Mouse (Mus musculus) lung, postnatal 0 days (tissue): ENCODE data around the gene Pcdh7. TPM values are rescaled to one million over a fixed set of nuclear protein-coding genes. Genes with fewer than 3 reads are reported as not detected.

Source experiments
- ATAC-seq: fragments of 200-750 bp; cut with Nextera tagmentation; 2 replicates; pipeline ENCODE4 v1.8.0; 2017; ENCODE audit warnings: moderate library complexity
- DNase-seq: peaks from one replicate; pipeline ENCODE4 v3.0.0-alpha.2; 2016; ENCODE audit warnings: low spot score
- H3K27ac ChIP-seq: fragments of 300-500 bp; sonication (generic); 2 replicates; pipeline ENCODE4 v1.5.1; 2014; ENCODE audit warnings: antibody characterized with exemption, mild to moderate bottlenecking, low read length, mixed read lengths
- H3K27me3 ChIP-seq: fragments of 300-500 bp; sonication (generic); replicated peaks from 2 replicates; pipeline ENCODE4 v1.6.1; 2014; ENCODE audit warnings: low read length, mixed read lengths; ENCODE audit not compliant: insufficient read depth
- H3K36me3 ChIP-seq: fragments of 300-500 bp; sonication (generic); 2 replicates; pipeline ENCODE4 v1.6.1; 2014; ENCODE audit warnings: low read length, mixed read lengths; ENCODE audit not compliant: insufficient read depth
- H3K4me1 ChIP-seq: fragments of 300-500 bp; sonication (generic); 2 replicates; pipeline ENCODE4 v1.6.1; 2014; ENCODE audit warnings: antibody characterized with exemption, low read depth, low read length, mixed read lengths; ENCODE audit not compliant: insufficient read depth
- H3K4me2 ChIP-seq: fragments of 300-500 bp; sonication (generic); replicated peaks from 2 replicates; pipeline ENCODE4 v1.6.1; 2014; ENCODE audit warnings: low read depth, mild to moderate bottlenecking, low read length, moderate library complexity, mixed read lengths
- H3K4me3 ChIP-seq: fragments of 300-500 bp; sonication (generic); 2 replicates; pipeline ENCODE4 v1.5.1; 2014; ENCODE audit warnings: low read depth, low read length
- H3K9ac ChIP-seq: fragments of 300-500 bp; sonication (generic); replicated peaks from 2 replicates; pipeline ENCODE4 v1.6.1; 2014; ENCODE audit warnings: low read depth, mild to moderate bottlenecking
- H3K9me3 ChIP-seq: fragments of 300-500 bp; sonication (generic); 2 replicates; pipeline ENCODE4 v1.6.1; 2016; ENCODE audit warnings: low read length, mixed read lengths
- CTCF ChIP-seq: IDR thresholded peaks from 2 replicates; pipeline ENCODE4 v1.5.1; 2016; ENCODE audit warnings: antibody characterized with exemption, mild to moderate bottlenecking
- EP300 ChIP-seq: IDR thresholded peaks from 2 replicates; pipeline ENCODE4 v1.6.1; 2016; ENCODE audit warnings: antibody characterized with exemption, mild to moderate bottlenecking, control low read depth
- WGBS: fragments of 180-500 bp; shearing (Covaris S2); extraction: QIAGEN DNeasy Blood & Tissue Kit; methylation state at CpG from one replicate; pipeline ENCODE4 v1.1.7; 2014; 5-methylcytosine and 5-hydroxymethylcytosine counted together
- polyA plus RNA-seq: library from polyadenylated mRNA; unstranded; fragments of >200 nt; fragmentation: Nextera tagmentation; extraction: Ambion mirVana; gene quantifications from 2 replicates; pipeline ENCODE4 v1.2.1, GENCODE M21; 2015

The Pcdh7 gene
- polyA plus RNA-seq, 1 experiment from 2014 or later, result 1.2 TPM

DNA sequence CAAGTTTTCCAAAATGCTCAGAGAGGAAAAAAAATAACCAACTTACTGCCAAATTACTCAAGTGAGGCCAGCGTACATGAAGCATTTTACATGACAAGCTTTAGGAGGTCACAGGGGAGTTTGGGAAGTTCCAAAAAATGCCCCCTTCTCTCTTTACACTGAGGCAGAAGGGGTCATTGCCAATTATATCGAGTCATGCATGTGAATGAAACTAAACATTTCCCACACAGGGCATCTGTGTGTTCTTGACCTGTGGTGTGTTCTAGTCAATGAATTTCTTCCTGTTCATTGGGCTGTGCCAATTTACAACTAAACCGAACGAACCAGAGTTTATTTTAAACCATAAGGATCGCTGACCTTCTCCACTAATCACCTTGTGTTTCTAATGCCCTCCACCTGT, 86.1 kb downstream of the Pcdh7 start:
- WGBS, result 81% methylated on average over 5 of the region's 5 CpGs
- Histone ChIP-seq H3K27ac (no peak overlapping the region), H3K36me3 (no peaks in the 10 kb centered on the region), H3K9me3 (no peaks in the 10 kb centered on the region), H3K9ac (no peak overlapping the region), H3K4me1 (no peaks in the 10 kb centered on the region), H3K27me3 (no peaks in the 10 kb centered on the region), H3K4me2 (no peak overlapping the region), H3K4me3 (no peak overlapping the region)
- TF ChIP-seq EP300 (no peak), CTCF (no peak)
- ATAC-seq (no peak), DNase-seq (no peak)

GRCm38 (mm10) chr5:57807350-57807749, 89.6 kb downstream of the Pcdh7 start:
- Histone ChIP-seq H3K9ac (no peak overlapping the region), H3K4me1 (no peaks in the 10 kb centered on the region), H3K27ac (no peak overlapping the region), H3K9me3 (no peaks in the 10 kb centered on the region), H3K4me3 (no peak overlapping the region), H3K36me3 (no peaks in the 10 kb centered on the region), H3K27me3 (no peaks in the 10 kb centered on the region), H3K4me2 (no peak overlapping the region)
- 37% methylated on average over 2 of the region's 2 CpGs for WGBS
- no peak for DNase-seq
- no peak for TF ChIP-seq CTCF
- no peak for TF ChIP-seq EP300
- no peak for ATAC-seq

DNA sequence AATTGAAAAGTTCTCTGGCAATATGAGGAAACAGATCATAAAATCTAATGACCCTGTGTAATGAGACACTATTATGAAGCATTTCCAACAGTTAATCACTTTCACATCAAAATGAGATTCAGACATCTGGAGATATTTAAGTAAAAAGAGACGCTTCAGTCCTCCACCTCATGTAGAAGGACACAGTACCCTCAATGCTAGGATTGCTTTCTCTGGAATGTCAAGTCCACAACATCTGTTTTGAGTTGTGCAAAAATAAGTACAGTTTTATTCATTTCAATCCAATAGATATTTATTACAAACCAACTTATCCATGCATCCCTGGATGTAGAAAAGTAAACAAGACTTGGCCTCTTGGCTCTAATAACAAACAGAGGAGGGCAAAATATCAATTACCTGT, 92.9 kb downstream of the Pcdh7 start:
- Histone ChIP-seq H3K4me3 (no peak overlapping the region), H3K9me3 (no peaks in the 10 kb centered on the region), H3K27me3 (no peaks in the 10 kb centered on the region), H3K27ac (no peak overlapping the region), H3K4me2 (no peak overlapping the region), H3K36me3 (no peaks in the 10 kb centered on the region), H3K4me1 (no peaks in the 10 kb centered on the region), H3K9ac (no peak overlapping the region)
- ATAC-seq, result no peak
- no peak for DNase-seq
- WGBS, result 68% methylated on average over 1 of the region's 1 CpGs
- TF ChIP-seq CTCF (no peak), EP300 (no peak)

- Histone ChIP-seq H3K27me3 (no peaks in the 10 kb centered on the region), H3K4me2 (no peak overlapping the region), H3K4me1 (no peaks in the 10 kb centered on the region), H3K4me3 (no peak overlapping the region), H3K9me3 (no peaks in the 10 kb centered on the region), H3K9ac (no peak overlapping the region), H3K27ac (no peak overlapping the region), H3K36me3 (no peaks in the 10 kb centered on the region)
- TF ChIP-seq EP300 (no peak), CTCF (no peak)
- WGBS, result 76% methylated on average over 5 of the region's 5 CpGs
- DNase-seq (no peak), ATAC-seq (no peak)
These were observed 98.3 kb downstream of the Pcdh7 start for GRCm38 (mm10) chr5:57815964-57816589.

- H3K27ac ChIP-seq, result no peak overlapping the region
- no peak overlapping the region for H3K9ac ChIP-seq
- DNase-seq (no peak), ATAC-seq (no peak)
- no peak overlapping the region for H3K4me3 ChIP-seq
- H3K36me3 ChIP-seq, result no peaks in the 10 kb centered on the region
- TF ChIP-seq CTCF (no peak), EP300 (no peak)
- H3K4me1 ChIP-seq, result no peaks in the 10 kb centered on the region
- no peak overlapping the region for H3K4me2 ChIP-seq
- H3K27me3 ChIP-seq, result no peaks in the 10 kb centered on the region
- WGBS, result 60% methylated on average over 2 of the region's 2 CpGs
- no peaks in the 10 kb centered on the region for H3K9me3 ChIP-seq
These were observed 102.0 kb downstream of the Pcdh7 start for GRCm38 (mm10) chr5:57819788-57820187.

GRCm38 (mm10) chr5:57821099-57821498, 103.3 kb downstream of the Pcdh7 start:
- no peak for DNase-seq
- no peak overlapping the region for H3K27ac ChIP-seq
- H3K4me3 ChIP-seq, result no peak overlapping the region
- H3K27me3 ChIP-seq, result no peaks in the 10 kb centered on the region
- no peak for TF ChIP-seq CTCF
- no peak for TF ChIP-seq EP300
- H3K9ac ChIP-seq, result no peak overlapping the region
- ATAC-seq, result no peak
- no peak overlapping the region for H3K4me2 ChIP-seq
- 78% methylated on average over 8 of the region's 8 CpGs for WGBS
- H3K36me3 ChIP-seq, result no peaks in the 10 kb centered on the region
- H3K4me1 ChIP-seq, result no peaks in the 10 kb centered on the region
- H3K9me3 ChIP-seq, result no peaks in the 10 kb centered on the region

- Histone ChIP-seq H3K9ac (no peak overlapping the region), H3K4me1 (no peaks in the 10 kb centered on the region), H3K36me3 (no peaks in the 10 kb centered on the region), H3K4me2 (no peak overlapping the region), H3K4me3 (no peak overlapping the region), H3K9me3 (no peaks in the 10 kb centered on the region), H3K27me3 (no peaks in the 10 kb centered on the region), H3K27ac (no peak overlapping the region)
- 88% methylated on average over 3 of the region's 3 CpGs for WGBS
- ATAC-seq (no peak), DNase-seq (no peak)
- TF ChIP-seq EP300 (no peak), CTCF (no peak)
These were observed 110.7 kb downstream of the Pcdh7 start for GRCm38 (mm10) chr5:57828437-57828836.
